Mouse (Mus musculus) heart, postnatal 0 days (tissue): ENCODE measurements around the gene Tle6.

ENCODE experiments used
- CTCF ChIP-seq: IDR thresholded peaks from 2 replicates; pipeline ENCODE4 v1.5.1; 2016; ENCODE audit warnings: antibody characterized with exemption, control low read depth, low read depth
- EP300 ChIP-seq: IDR thresholded peaks from 2 replicates; pipeline ENCODE4 v1.6.1; 2016; ENCODE audit warnings: antibody characterized with exemption, low read depth

DNA sequence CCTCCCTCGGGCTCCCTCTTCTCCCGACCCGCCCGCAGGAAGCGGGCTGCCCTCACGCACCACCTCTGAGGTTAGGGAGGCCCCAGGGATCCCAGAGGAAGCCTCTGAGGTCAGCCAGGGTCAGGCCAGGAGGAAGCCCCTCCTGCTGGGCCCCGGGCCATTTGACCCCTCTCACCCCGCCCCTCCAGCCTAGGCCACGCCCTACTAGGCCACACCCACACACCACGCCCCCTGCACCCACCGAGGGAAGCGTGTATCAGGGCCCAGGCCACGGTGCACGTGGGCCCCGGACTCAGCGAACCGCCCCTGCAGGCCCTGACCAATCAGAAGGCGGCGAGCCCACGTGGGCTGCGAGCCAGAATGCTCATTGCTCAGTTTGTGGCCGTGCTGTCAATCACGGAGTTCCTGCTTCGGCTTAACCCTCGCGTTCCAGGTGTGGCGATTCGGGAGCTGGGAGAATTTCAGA lies at the start of gene Tle6:
- 0 out of 2 replicates have a peak, but pooled peaks have one; percentile 60 for TF ChIP-seq EP300
- TF ChIP-seq CTCF, result no peak
